Mouse (Mus musculus): Measurements from ENCODE around the gene Smco3.

DNA sequence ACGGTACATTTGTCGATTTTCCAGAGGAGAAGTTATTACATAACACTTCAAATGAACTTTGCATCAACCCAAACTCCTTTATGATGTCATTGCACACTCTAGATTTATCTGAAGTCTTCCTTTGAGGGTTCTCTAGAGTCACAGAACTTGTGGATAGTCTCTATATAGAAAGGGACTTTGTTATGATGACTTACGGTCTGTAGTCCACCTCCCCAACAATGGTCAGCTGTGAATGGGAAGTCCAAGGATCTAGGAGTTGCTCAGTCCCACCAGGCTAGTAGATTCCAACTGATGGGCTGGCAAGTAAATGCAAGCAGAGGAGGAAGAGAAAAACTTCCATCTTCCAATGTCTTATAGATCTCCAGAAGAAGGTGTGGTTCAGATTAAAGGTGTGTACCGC lies 6.6 kb downstream of the Smco3 start:
- no peak for TF ChIP-seq POLR2A (IDR thresholded peaks at IDR 0.05; ENCODE audit: insufficient read depth, low read length)
- no peak for TF ChIP-seq EP300 (IDR thresholded peaks at IDR 0.05; ENCODE audit: insufficient read depth, low read depth, low read length)
